Mouse (Mus musculus): ENCODE results near the gene Mrpl38. TPM values are rescaled to one million over a fixed set of nuclear protein-coding genes. Genes with fewer than 3 reads are reported as not detected.
A peak's percentile ranks its signal among the peaks of the same experiment; 100 is the strongest.

Mrpl38 gene
- polyA plus RNA-seq, 1 experiment from 2014 or later: 81.3 TPM

- no peak for DNase-seq (ENCODE audit: low spot score)
- no peaks in the 10 kb centered on the region for H3K9me3 ChIP-seq (ENCODE audit: control insufficient read depth, low read length)
These were observed 28.5 kb downstream of the Mrpl38 start for GRCm38 (mm10) chr11:116110131-116110530.

GRCm38 (mm10) chr11:116109441-116110081, 29.1 kb downstream of the Mrpl38 start:
- Histone ChIP-seq H3K4me1 (ENCODE audit: control insufficient read depth, insufficient read depth, low read length) (peaks cover 42% of the 10 kb centered on the region), H3K4me3 (ENCODE audit: low read depth, low read length) (peak overlapping the region; percentile 53), H3K36me3 (ENCODE audit: control insufficient read depth, insufficient read depth, low read length) (no peaks in the 10 kb centered on the region), H3K27me3 (replicated peaks; ENCODE audit: control insufficient read depth, insufficient read depth, low read length) (peaks cover 54% of the 10 kb centered on the region), H3K9ac (ENCODE audit: low read depth, low read length) (peak overlapping the region; percentile 67), H3K27ac (replicated peaks; ENCODE audit: low read depth, low read length) (peak overlapping the region; percentile 48), H3K4me2 (ENCODE audit: low read depth, low read length) (peak overlapping the region; percentile 77), H3K9me3 (ENCODE audit: control insufficient read depth, low read length) (no peaks in the 10 kb centered on the region)
- WGBS: 2% methylated on average over 37 of the region's 70 CpGs
- DNase-seq (ENCODE audit: low spot score) (no peak), ATAC-seq (ENCODE audit: low read depth) (0 out of 2 replicates have a peak, but pooled peaks have one; percentile 3)

More at GRCm38 (mm10) chr11:116110131-116110530, 28.5 kb downstream of the Mrpl38 start:
- Histone ChIP-seq H3K27me3 (replicated peaks; ENCODE audit: control insufficient read depth, insufficient read depth, low read length) (peaks cover 54% of the 10 kb centered on the region), H3K36me3 (ENCODE audit: control insufficient read depth, insufficient read depth, low read length) (no peaks in the 10 kb centered on the region), H3K4me2 (ENCODE audit: low read depth, low read length) (peak overlapping the region; percentile 77), H3K4me3 (ENCODE audit: low read depth, low read length) (peak overlapping the region; percentile 53), H3K27ac (replicated peaks; ENCODE audit: low read depth, low read length) (peak overlapping the region; percentile 48; the same call in 1 of the 2 replicates), H3K4me1 (ENCODE audit: control insufficient read depth, insufficient read depth, low read length) (peaks cover 40% of the 10 kb centered on the region), H3K9ac (ENCODE audit: low read depth, low read length) (peak overlapping the region; percentile 67)
- ATAC-seq (ENCODE audit: low read depth): peak; percentile 63
- 2% methylated on average over 18 of the region's 35 CpGs for WGBS

DNA sequence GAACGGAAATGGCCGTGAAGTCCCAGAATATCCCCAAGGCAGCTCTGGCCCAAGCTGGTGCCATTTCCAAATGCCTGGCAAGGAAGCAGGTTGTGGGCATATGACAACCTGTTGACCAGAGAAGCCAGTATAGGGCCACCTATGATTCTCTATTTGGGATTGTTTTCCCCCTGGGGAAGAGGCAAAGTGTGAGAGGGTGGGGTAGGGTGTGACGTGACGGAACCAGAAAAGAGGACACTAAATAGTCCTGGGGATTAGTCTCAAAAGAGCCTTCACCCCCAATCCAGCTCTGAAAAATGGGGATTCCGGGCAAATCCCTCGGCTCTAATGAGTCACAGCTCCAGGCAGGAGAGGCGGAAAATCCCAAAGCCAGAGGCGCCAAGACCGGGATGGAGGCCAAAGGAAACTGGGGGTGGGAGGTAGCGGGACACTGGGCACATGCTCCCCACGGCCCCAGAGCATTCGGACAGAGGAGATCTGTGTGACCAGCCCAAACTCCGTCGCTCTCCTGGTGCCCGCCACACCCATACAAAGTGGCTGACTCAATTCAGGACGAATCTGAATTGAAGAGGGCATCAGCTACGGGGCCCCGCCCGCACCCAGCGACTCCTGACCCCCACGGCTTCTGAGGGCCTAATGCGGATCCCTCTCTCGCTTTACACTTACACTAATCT, 30.1 kb downstream of the Mrpl38 start:
- peaks cover 54% of the 10 kb centered on the region for H3K27me3 ChIP-seq (replicated peaks; ENCODE audit: control insufficient read depth, insufficient read depth, low read length)

GRCm38 (mm10) chr11:116107777-116108285, 30.8 kb downstream of the Mrpl38 start:
- peak overlapping the region; percentile 34 for H3K9ac ChIP-seq (ENCODE audit: low read depth, low read length)
- ATAC-seq (ENCODE audit: low read depth) (no peak), DNase-seq (ENCODE audit: low spot score) (no peak)
- H3K4me2 ChIP-seq (ENCODE audit: low read depth, low read length): peak overlapping the region; percentile 77
- no peaks in the 10 kb centered on the region for H3K36me3 ChIP-seq (ENCODE audit: control insufficient read depth, insufficient read depth, low read length)
- H3K27me3 ChIP-seq (replicated peaks; ENCODE audit: control insufficient read depth, insufficient read depth, low read length): peaks cover 54% of the 10 kb centered on the region
- H3K27ac ChIP-seq (replicated peaks; ENCODE audit: low read depth, low read length): no peak overlapping the region
- peak overlapping the region; percentile 53 for H3K4me3 ChIP-seq (ENCODE audit: low read depth, low read length)
- H3K4me1 ChIP-seq (ENCODE audit: control insufficient read depth, insufficient read depth, low read length): peaks cover 58% of the 10 kb centered on the region
- no peaks in the 10 kb centered on the region for H3K9me3 ChIP-seq (ENCODE audit: control insufficient read depth, low read length)
- 20% methylated on average over 16 of the region's 19 CpGs for WGBS

More for the DNA sequence above, 30.1 kb downstream of the Mrpl38 start:
- Histone ChIP-seq H3K4me1 (ENCODE audit: control insufficient read depth, insufficient read depth, low read length) (peaks cover 51% of the 10 kb centered on the region), H3K4me3 (ENCODE audit: low read depth, low read length) (peak overlapping the region; percentile 53), H3K27ac (replicated peaks; ENCODE audit: low read depth, low read length) (no peak overlapping the region), H3K36me3 (ENCODE audit: control insufficient read depth, insufficient read depth, low read length) (no peaks in the 10 kb centered on the region), H3K9me3 (ENCODE audit: control insufficient read depth, low read length) (no peaks in the 10 kb centered on the region), H3K9ac (ENCODE audit: low read depth, low read length) (peak overlapping the region; percentile 67; the same call in 1 of the 2 replicates), H3K4me2 (ENCODE audit: low read depth, low read length) (peak overlapping the region; percentile 77)
- ATAC-seq (ENCODE audit: low read depth) (no peak), DNase-seq (ENCODE audit: low spot score) (no peak)
- WGBS: 7% methylated on average over 22 of the region's 23 CpGs

GRCm38 (mm10) chr11:116106963-116107776, 31.5 kb downstream of the Mrpl38 start:
- DNase-seq (ENCODE audit: low spot score) (no peak), ATAC-seq (ENCODE audit: low read depth) (no peak)
- Histone ChIP-seq H3K27me3 (replicated peaks; ENCODE audit: control insufficient read depth, insufficient read depth, low read length) (peaks cover 54% of the 10 kb centered on the region), H3K4me3 (ENCODE audit: low read depth, low read length) (peak overlapping the region; percentile 53), H3K9me3 (ENCODE audit: control insufficient read depth, low read length) (no peaks in the 10 kb centered on the region), H3K4me2 (ENCODE audit: low read depth, low read length) (peak overlapping the region; percentile 77), H3K9ac (ENCODE audit: low read depth, low read length) (peak overlapping the region; percentile 34; the same call in 1 of the 2 replicates), H3K36me3 (ENCODE audit: control insufficient read depth, insufficient read depth, low read length) (no peaks in the 10 kb centered on the region), H3K4me1 (ENCODE audit: control insufficient read depth, insufficient read depth, low read length) (peaks cover 62% of the 10 kb centered on the region), H3K27ac (replicated peaks; ENCODE audit: low read depth, low read length) (no peak overlapping the region)
- WGBS: 16% methylated on average over 11 of the region's 14 CpGs

GRCm38 (mm10) chr11:116106154-116106962, 32.3 kb downstream of the Mrpl38 start:
- peak overlapping the region; percentile 37; the same call in 1 of the 2 replicates for H3K9ac ChIP-seq (ENCODE audit: low read depth, low read length)
- H3K27me3 ChIP-seq (replicated peaks; ENCODE audit: control insufficient read depth, insufficient read depth, low read length): peaks cover 54% of the 10 kb centered on the region
- H3K4me1 ChIP-seq (ENCODE audit: control insufficient read depth, insufficient read depth, low read length): peaks cover 70% of the 10 kb centered on the region

DNA sequence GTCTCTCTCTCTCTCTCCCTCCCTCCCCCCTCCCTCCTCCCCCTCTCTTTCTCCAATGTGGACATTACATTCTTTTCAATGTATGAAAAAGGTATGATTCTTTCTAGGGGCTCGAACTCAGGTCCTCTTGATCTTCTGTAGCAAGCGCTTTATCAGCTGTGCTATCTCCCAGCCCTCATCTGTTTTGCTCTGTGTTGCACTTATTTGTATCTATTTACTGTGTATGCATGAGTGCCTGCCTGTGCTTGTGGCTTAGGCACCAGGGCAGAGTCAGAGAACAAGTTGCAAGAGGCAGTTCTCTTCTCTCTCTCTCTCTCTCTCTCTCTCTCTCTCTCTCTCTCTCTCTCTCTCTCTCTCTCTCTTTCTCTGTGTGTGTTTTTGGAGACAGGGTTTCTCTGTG, 33.6 kb downstream of the Mrpl38 start:
- H3K4me2 ChIP-seq (ENCODE audit: low read depth, low read length): no peak overlapping the region
- no peaks in the 10 kb centered on the region for H3K36me3 ChIP-seq (ENCODE audit: control insufficient read depth, insufficient read depth, low read length)
- peaks cover 42% of the 10 kb centered on the region for H3K27me3 ChIP-seq (replicated peaks; ENCODE audit: control insufficient read depth, insufficient read depth, low read length)
- H3K27ac ChIP-seq (replicated peaks; ENCODE audit: low read depth, low read length): 0 out of 2 replicates have a peak overlapping the region, but pooled peaks have one; percentile 49
- no peak overlapping the region for H3K9ac ChIP-seq (ENCODE audit: low read depth, low read length)
- 88% methylated on average over 2 of the region's 2 CpGs for WGBS
- peaks cover 72% of the 10 kb centered on the region for H3K4me1 ChIP-seq (ENCODE audit: control insufficient read depth, insufficient read depth, low read length)
- ATAC-seq (ENCODE audit: low read depth) (no peak), DNase-seq (ENCODE audit: low spot score) (no peak)
- no peak overlapping the region for H3K4me3 ChIP-seq (ENCODE audit: low read depth, low read length)
- no peaks in the 10 kb centered on the region for H3K9me3 ChIP-seq (ENCODE audit: control insufficient read depth, low read length)

More at GRCm38 (mm10) chr11:116106154-116106962, 32.3 kb downstream of the Mrpl38 start:
- DNase-seq (ENCODE audit: low spot score): no peak
- WGBS: 22% methylated on average over 32 of the region's 32 CpGs
- Histone ChIP-seq H3K4me2 (ENCODE audit: low read depth, low read length) (peak overlapping the region; percentile 77), H3K36me3 (ENCODE audit: control insufficient read depth, insufficient read depth, low read length) (no peaks in the 10 kb centered on the region), H3K27ac (replicated peaks; ENCODE audit: low read depth, low read length) (no peak overlapping the region), H3K9me3 (ENCODE audit: control insufficient read depth, low read length) (no peaks in the 10 kb centered on the region), H3K4me3 (ENCODE audit: low read depth, low read length) (0 out of 2 replicates have a peak overlapping the region, but pooled peaks have one; percentile 8)
- no peak for ATAC-seq (ENCODE audit: low read depth)
